Comparison of ENCODE assay signal across 8 mouse cellular contexts in the genomic region with DNA sequence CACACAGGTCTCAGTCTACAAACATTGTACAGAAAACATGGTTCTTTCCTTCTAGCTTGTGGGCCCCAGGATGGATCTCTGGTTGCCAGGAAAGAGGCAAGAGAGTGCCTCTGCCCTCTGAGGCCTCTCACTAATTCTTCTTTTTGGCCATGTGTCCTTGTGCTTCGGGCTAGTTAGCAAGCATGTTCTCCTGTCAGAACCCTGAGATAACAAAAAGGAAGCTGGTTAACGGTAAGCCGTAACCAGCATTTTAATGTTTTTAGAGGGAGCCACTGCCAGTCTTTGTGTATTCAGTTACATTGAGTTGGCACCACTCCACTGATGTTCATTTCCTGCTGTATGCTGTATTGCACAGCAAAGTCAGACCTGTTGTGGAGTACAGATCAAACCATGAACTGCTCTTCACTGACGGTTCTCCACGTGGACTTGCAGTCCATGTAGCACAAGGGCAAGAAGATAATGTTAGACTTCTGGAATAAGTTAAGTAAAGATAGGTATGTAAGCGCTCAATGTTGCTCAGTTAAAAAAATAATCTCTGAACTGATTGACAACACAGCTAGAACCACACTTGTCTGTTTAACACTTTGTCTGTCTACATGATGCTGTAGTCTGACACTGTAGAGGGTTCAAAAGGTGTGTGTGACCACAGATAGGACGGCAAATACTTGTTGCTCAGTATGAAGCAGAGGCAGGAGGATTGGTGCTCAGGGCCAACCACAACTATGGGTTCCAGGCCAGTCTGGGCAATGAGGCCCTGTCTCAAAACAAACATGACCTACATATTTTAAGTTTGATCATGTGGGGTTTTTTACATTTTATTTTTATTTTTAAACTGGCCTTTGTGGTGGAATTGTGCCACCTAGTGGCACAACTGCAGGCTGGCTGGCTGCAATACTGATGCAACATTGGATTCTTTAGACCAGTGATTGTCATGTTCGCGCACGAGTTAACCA. TPM values are rescaled to one million over a fixed set of nuclear protein-coding genes. Genes with fewer than 3 reads are reported as not detected.
DNase-seq lines count a peak whose midpoint lies in the region; ATAC-seq lines count a peak whose summit lies in the region.

No protein-coding gene starts in this region.

- H3K4me3 ChIP-seq in forebrain, embryonic 12.5 days (replicated peaks) = no peak overlapping the region
- H3K4me3 ChIP-seq in forebrain, embryonic 13.5 days = no peak overlapping the region
- no peak overlapping the region for H3K4me3 ChIP-seq in limb, embryonic 13.5 days

- H3K9ac ChIP-seq in forebrain, embryonic 12.5 days = no peak overlapping the region
- H3K9ac ChIP-seq in forebrain, embryonic 13.5 days = no peak overlapping the region
- H3K9ac ChIP-seq in limb, embryonic 13.5 days = no peak overlapping the region

- no peaks in the 10 kb centered on the region for H3K27me3 ChIP-seq in forebrain, embryonic 12.5 days
- H3K27me3 ChIP-seq in forebrain, embryonic 13.5 days = no peaks in the 10 kb centered on the region
- no peaks in the 10 kb centered on the region for H3K27me3 ChIP-seq in limb, embryonic 13.5 days

- 72% methylated on average over 10 of the region's 10 CpGs for WGBS in forebrain, embryonic 12.5 days
- 67% methylated on average over 10 of the region's 10 CpGs for WGBS in forebrain, embryonic 13.5 days
- WGBS in limb, embryonic 13.5 days = 62% methylated on average over 10 of the region's 10 CpGs

- no peak overlapping the region for H3K27ac ChIP-seq in forebrain, embryonic 12.5 days
- H3K27ac ChIP-seq in forebrain, embryonic 13.5 days = no peak overlapping the region
- 0 out of 2 replicates have a peak overlapping the region, but pooled peaks have one; percentile 6 for H3K27ac ChIP-seq in limb, embryonic 13.5 days

- peaks cover 9% of the 10 kb centered on the region for H3K4me1 ChIP-seq in forebrain, embryonic 12.5 days
- peaks cover 6% of the 10 kb centered on the region for H3K4me1 ChIP-seq in forebrain, embryonic 13.5 days
- peaks cover 45% of the 10 kb centered on the region for H3K4me1 ChIP-seq in limb, embryonic 13.5 days

- ATAC-seq in forebrain, embryonic 12.5 days (ENCODE audit: low FRiP score) = 0 out of 2 replicates have a peak, but pooled peaks have one; percentile 49
- no peak for ATAC-seq in forebrain, embryonic 13.5 days
- ATAC-seq in limb, embryonic 13.5 days (ENCODE audit: low FRiP score, low read depth) = no peak

- H3K36me3 ChIP-seq in forebrain, embryonic 12.5 days (replicated peaks) = peaks cover 30% of the 10 kb centered on the region
- H3K36me3 ChIP-seq in forebrain, embryonic 13.5 days (ENCODE audit: poor library complexity, severe bottlenecking) = peaks cover 34% of the 10 kb centered on the region
- H3K36me3 ChIP-seq in limb, embryonic 13.5 days = peaks cover 34% of the 10 kb centered on the region

- H3K4me2 ChIP-seq in forebrain, embryonic 12.5 days = no peak overlapping the region
- no peak overlapping the region for H3K4me2 ChIP-seq in forebrain, embryonic 13.5 days
- H3K4me2 ChIP-seq in limb, embryonic 13.5 days (replicated peaks) = no peak overlapping the region

- no peaks in the 10 kb centered on the region for H3K9me3 ChIP-seq in forebrain, embryonic 12.5 days
- H3K9me3 ChIP-seq in forebrain, embryonic 13.5 days (replicated peaks) = no peaks in the 10 kb centered on the region
- no peaks in the 10 kb centered on the region for H3K9me3 ChIP-seq in limb, embryonic 13.5 days

- peak; percentile 32 for DNase-seq in urinary bladder, postnatal 14 days (ENCODE audit: low spot score)
- no peak for DNase-seq in urinary bladder, adult 2 months (ENCODE audit: low spot score)
- peak; percentile 35 for DNase-seq in heart, adult 8-10 months (ENCODE audit: low spot score)
- peak; percentile 55 for DNase-seq in retina, postnatal 1 day
- DNase-seq in right cerebral cortex, postnatal 25 days = no peak

RNA-seq across cellular contexts. Expression of gene Ncoa3, which starts 53.4 kb away (rescaled TPM):
- polyA plus RNA-seq in forebrain, embryonic 12.5 days (2016; fragmentation: Nextera tagmentation; extraction: Ambion mirVana) = 12.9 and 13.2 TPM in 2 replicates
- polyA plus RNA-seq in forebrain, embryonic 13.5 days (2015; fragmentation: Nextera tagmentation; extraction: Ambion mirVana) = 9.1 and 9.7 TPM in 2 replicates
- 34.9 and 36.8 TPM in 2 replicates for polyA plus RNA-seq in urinary bladder, adult 2 months (2012; rRNA removed)
- total RNA-seq in heart, adult 8-10 months (2022) = 10 to 100 TPM; 24.3 to 30.2 (median 28.7) TPM
- 14.0 and 17.4 TPM in 2 replicates for polyA plus RNA-seq in limb, embryonic 13.5 days (2015; fragmentation: Nextera tagmentation; extraction: Ambion mirVana)

Comparison
In these comparisons a context has a peak if more than half of its experiments do, and no peak if none do; other contexts are left out.
1. DNase-seq: peak in urinary bladder, postnatal 14 days (single experiment), heart, adult 8-10 months (single experiment) and retina, postnatal 1 day (single experiment); none in urinary bladder, adult 2 months (single experiment) and right cerebral cortex, postnatal 25 days (single experiment).